Mouse (Mus musculus) right cerebral cortex, adult 18-20 months (tissue): ENCODE measurements around the gene Alox12e.
A peak's percentile ranks its signal among the peaks of the same experiment; 100 is the strongest.
"Not testable (repeated sequence)": the region's sequence is repeated elsewhere in the genome, so short reads cannot be mapped to it uniquely, and the experiment has no call there.

Experiments used
- DNase-seq: peaks from one replicate; pipeline ENCODE4 v3.0.0; 2022; ENCODE audit warnings: mixed read lengths

Alox12e gene

GRCm38 (mm10) chr11:70322528-70322927, at the start of gene Alox12e:
Gene Alox12e, minus strand, starts transcription at chr11:70322628.
- peak; percentile 12 for DNase-seq

GRCm38 (mm10) chr11:70368626-70369025, 46.2 kb upstream of the Alox12e start:
- DNase-seq: not testable (repeated sequence)

- DNase-seq: not testable (repeated sequence)
These were observed 45.3 kb upstream of the Alox12e start for GRCm38 (mm10) chr11:70367701-70368100.

GRCm38 (mm10) chr11:70351868-70352267, 29.4 kb upstream of the Alox12e start, which contains the start of gene Alox15:
Gene Alox15, minus strand, starts transcription at chr11:70352031.
- no peak for DNase-seq

GRCm38 (mm10) chr11:70348630-70349029, 26.2 kb upstream of the Alox12e start:
- no peak for DNase-seq

GRCm38 (mm10) chr11:70347861-70348260, 25.4 kb upstream of the Alox12e start:
- no peak for DNase-seq

- no peak for DNase-seq
These were observed 23.1 kb upstream of the Alox12e start for GRCm38 (mm10) chr11:70345546-70345945.

- no peak for DNase-seq
These were observed 22.6 kb upstream of the Alox12e start for GRCm38 (mm10) chr11:70345061-70345460.

GRCm38 (mm10) chr11:70339481-70339880, 17.1 kb upstream of the Alox12e start:
- DNase-seq: no peak

- DNase-seq: peak; percentile 21
These were observed 12.0 kb upstream of the Alox12e start for GRCm38 (mm10) chr11:70334477-70334876.

- DNase-seq: no peak
These were observed 2.3 kb upstream of the Alox12e start for GRCm38 (mm10) chr11:70324726-70325125.

- no peak for DNase-seq
These were observed 764 bp downstream of the Alox12e start for GRCm38 (mm10) chr11:70321664-70322063.

GRCm38 (mm10) chr11:70319614-70320013, 2.8 kb downstream of the Alox12e start:
- DNase-seq: no peak

- no peak for DNase-seq
These were observed 8.6 kb downstream of the Alox12e start for GRCm38 (mm10) chr11:70313833-70314232.

- DNase-seq: peak; percentile 29
These were observed 13.1 kb downstream of the Alox12e start for GRCm38 (mm10) chr11:70309341-70309740.

- no peak for DNase-seq
These were observed 14.1 kb downstream of the Alox12e start for GRCm38 (mm10) chr11:70308296-70308695.

GRCm38 (mm10) chr11:70306159-70306558, 16.3 kb downstream of the Alox12e start:
- no peak for DNase-seq

GRCm38 (mm10) chr11:70302293-70302692, 20.1 kb downstream of the Alox12e start:
- DNase-seq: no peak

- DNase-seq: no peak
These were observed 24.5 kb downstream of the Alox12e start for GRCm38 (mm10) chr11:70297836-70298454.

- no peak for DNase-seq
These were observed 25.0 kb downstream of the Alox12e start for GRCm38 (mm10) chr11:70297405-70297804.

- DNase-seq: peak; percentile 23
These were observed 28.5 kb downstream of the Alox12e start for GRCm38 (mm10) chr11:70293881-70294280.

- no peak for DNase-seq
These were observed 31.2 kb downstream of the Alox12e start for GRCm38 (mm10) chr11:70291235-70291634.

GRCm38 (mm10) chr11:70289236-70289635, 33.2 kb downstream of the Alox12e start:
- DNase-seq: peak; percentile 12

- no peak for DNase-seq
These were observed 34.3 kb downstream of the Alox12e start for GRCm38 (mm10) chr11:70288102-70288501.

GRCm38 (mm10) chr11:70285686-70286085, 36.7 kb downstream of the Alox12e start:
- no peak for DNase-seq
